26 mouse cellular contexts compared by ENCODE assay signal in the genomic region with DNA sequence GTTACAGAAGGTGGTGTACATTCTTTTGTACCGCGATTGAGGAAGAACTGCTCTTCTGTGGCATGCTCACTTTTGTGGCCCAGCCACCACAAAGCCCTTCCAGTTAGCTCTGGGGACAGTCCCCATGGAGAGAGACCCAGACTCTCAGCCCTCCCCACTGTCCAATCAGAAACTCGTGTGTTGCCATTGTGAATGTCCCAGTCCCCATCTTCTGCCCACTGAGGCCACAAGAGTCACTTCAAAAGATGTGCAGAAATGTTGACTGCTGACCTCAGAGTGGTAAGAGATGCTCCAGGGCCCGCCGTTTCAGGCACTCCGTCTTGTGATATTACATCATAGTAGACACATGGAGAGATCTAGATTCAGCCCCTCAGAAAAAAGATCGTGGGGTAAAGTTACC.
"Had no signal": no experiment of that assay in that cellular context is flagged by ENCODE, and none has a peak within 500 bp of the region (broad histone marks: within the 10 kb centered on the region; RNA-seq: fewer than 3 reads in every experiment).

No protein-coding gene starts in this region.

- H3K4me2 ChIP-seq: embryonic facial prominence, embryonic 12.5 days; embryonic facial prominence, embryonic 13.5 days; embryonic facial prominence, embryonic 15.5 days; forebrain, embryonic 12.5 days; forebrain, embryonic 13.5 days; forebrain, embryonic 15.5 days had no signal

- H3K9ac ChIP-seq: embryonic facial prominence, embryonic 12.5 days; embryonic facial prominence, embryonic 13.5 days; embryonic facial prominence, embryonic 15.5 days; forebrain, embryonic 12.5 days; forebrain, embryonic 13.5 days; forebrain, embryonic 15.5 days; forebrain, postnatal 0 days had no signal

- H3K9me3 ChIP-seq: embryonic facial prominence, embryonic 10.5 days; embryonic facial prominence, embryonic 12.5 days; embryonic facial prominence, embryonic 13.5 days; embryonic facial prominence, embryonic 15.5 days; forebrain, embryonic 10.5 days; forebrain, embryonic 12.5 days; forebrain, embryonic 13.5 days; forebrain, embryonic 15.5 days had no signal

- DNase-seq: cerebellum, adult 9-10 months; cerebellum, adult 9-11 months; cerebellum, postnatal 10 days; cerebellum, postnatal 14 days; cerebellum, postnatal 25 days; cerebellum, postnatal 36 days; embryo, embryonic 11 days; forebrain, postnatal 0 days; gastrocnemius, adult 2 months; gastrocnemius, postnatal 10 days; gastrocnemius, postnatal 14 days; gastrocnemius, postnatal 25 days; gastrocnemius, postnatal 36 days; heart, adult 11 months; heart, adult 18-20 months; heart, adult 2 months had no signal

- H3K4me1 ChIP-seq: embryonic facial prominence, embryonic 12.5 days; embryonic facial prominence, embryonic 13.5 days; embryonic facial prominence, embryonic 15.5 days; forebrain, embryonic 12.5 days; forebrain, embryonic 13.5 days; forebrain, embryonic 15.5 days had no signal

- ATAC-seq: forebrain, embryonic 13.5 days; forebrain, embryonic 14.5 days; forebrain, embryonic 15.5 days; forebrain, postnatal 0 days had no signal

- H3K27me3 ChIP-seq: embryonic facial prominence, embryonic 12.5 days; embryonic facial prominence, embryonic 13.5 days; embryonic facial prominence, embryonic 15.5 days; forebrain, embryonic 12.5 days; forebrain, embryonic 13.5 days; forebrain, embryonic 15.5 days had no signal

- H3K4me3 ChIP-seq: embryonic facial prominence, embryonic 10.5 days; embryonic facial prominence, embryonic 12.5 days; embryonic facial prominence, embryonic 13.5 days; embryonic facial prominence, embryonic 15.5 days; erythroblast, embryonic 14.5 days; forebrain, embryonic 10.5 days; forebrain, embryonic 12.5 days; forebrain, embryonic 13.5 days; forebrain, embryonic 15.5 days; gastrocnemius, adult 2 months; heart, adult 2 months had no signal

- H3K36me3 ChIP-seq: embryonic facial prominence, embryonic 10.5 days; embryonic facial prominence, embryonic 12.5 days; embryonic facial prominence, embryonic 13.5 days; embryonic facial prominence, embryonic 15.5 days; forebrain, embryonic 10.5 days; forebrain, embryonic 12.5 days; forebrain, embryonic 15.5 days had no signal

- H3K27ac ChIP-seq: embryonic facial prominence, embryonic 10.5 days; embryonic facial prominence, embryonic 12.5 days; embryonic facial prominence, embryonic 13.5 days; embryonic facial prominence, embryonic 15.5 days; forebrain, embryonic 10.5 days; forebrain, embryonic 12.5 days; forebrain, embryonic 13.5 days; forebrain, embryonic 15.5 days; gastrocnemius, adult 2 months; heart, adult 2 months had no signal
